Mouse (Mus musculus): ENCODE results near the gene Polr3a.
A peak's percentile ranks its signal among the peaks of the same experiment; 100 is the strongest.

The Polr3a gene

DNA sequence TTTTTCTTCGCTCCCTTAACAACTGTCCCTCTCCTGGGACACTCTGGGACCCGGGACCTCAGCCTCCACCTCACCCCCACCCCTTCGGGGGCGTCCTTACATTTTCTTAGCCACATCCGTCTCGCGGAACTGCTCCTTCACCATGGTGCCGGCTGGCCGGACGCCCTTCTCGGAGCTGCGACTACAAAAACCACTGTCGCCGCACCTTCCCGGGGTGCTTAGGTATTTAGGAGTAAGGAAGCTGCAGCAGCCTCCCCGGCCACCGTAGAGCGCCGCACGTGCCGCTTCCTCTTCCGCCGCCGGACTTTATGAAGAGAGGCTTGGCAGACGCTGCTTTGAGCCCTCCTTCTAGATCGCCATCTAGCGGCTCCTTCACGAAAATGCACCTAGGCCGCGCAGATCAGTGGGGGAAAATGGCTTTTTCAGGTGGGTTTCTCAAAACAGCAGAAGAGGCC lies at the start of gene Polr3a, which contains the start of gene Rps24:
Gene Polr3a (minus strand): TSS at position 286 of the 455 bp plus-strand sequence.
Gene Rps24 (plus strand): TSS at position 353 of the 455 bp plus-strand sequence.
- DNase-seq (ENCODE audit: low spot score): peak; percentile 66

DNA sequence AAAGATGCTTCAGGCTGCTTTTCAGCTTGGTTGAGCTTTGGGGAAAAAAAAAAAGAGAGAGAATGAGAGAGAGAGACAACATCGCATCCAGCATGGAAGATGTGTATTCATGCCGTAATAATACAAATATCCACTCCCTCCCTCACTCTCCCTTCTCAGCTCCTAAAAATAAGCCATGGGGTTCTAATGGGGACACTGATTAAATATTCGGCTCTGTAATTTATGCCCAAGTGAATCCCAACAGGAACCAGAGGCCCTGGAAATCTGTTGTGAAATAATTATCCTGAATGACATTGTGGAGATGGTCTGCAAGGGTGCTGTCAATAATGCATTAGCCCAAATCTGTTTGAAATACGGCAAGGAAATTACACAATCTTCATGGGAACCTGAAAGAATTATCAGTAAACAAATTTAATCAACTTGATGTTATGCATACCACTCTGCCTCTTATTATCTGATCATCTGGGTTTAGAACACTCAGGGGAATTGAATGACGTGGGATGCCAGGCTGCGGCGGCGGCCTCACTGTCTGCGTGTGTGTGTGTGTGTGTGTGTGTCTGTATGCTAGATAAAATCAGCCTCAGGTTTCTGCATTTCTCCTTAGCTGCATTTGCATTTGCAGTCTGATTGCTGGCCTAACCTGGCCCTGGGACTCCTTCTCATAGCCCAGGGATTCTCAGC lies 48.1 kb upstream of the Polr3a start:
- no peak for DNase-seq (ENCODE audit: low spot score)

DNA sequence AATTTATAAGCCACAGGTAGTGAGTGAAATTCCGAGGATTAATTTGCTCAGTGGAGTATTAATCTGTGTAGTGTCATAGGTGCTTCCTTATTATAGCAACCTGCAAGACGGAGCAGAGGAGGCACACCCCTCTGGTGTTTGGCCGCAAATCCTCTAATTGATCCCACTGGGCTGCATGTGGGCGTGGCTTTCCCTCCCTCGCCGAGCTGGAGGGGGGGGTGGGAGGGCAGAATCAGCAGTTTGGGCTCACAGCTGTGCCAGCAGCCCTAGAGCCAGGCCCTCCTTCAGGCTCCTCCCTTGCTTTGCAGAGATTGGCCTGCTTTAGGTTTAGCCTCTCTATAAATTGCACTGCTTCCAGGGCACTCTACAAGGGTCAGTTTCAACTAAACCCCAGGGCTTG lies 43.4 kb upstream of the Polr3a start:
- no peak for DNase-seq (ENCODE audit: low spot score)

DNA sequence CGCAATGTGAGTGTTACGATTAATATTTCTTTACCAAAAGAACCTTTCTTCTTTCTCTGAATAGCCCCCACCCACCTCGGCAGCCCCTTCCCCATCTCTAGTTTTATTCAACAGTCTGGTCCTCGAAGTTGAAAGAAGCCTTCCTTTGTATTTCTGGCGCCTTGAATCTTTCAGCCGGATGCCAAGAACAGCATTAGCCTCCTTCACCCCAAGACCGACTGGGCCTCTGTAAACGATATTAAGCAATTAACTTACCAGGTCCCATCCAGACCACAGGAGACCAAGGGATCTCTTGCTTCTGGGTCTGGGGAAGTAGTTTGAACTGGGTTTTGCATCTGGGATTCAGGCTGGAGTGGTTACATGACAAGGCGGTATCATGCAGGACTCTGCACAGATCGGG lies 39.6 kb upstream of the Polr3a start:
- no peak for DNase-seq (ENCODE audit: low spot score)

DNA sequence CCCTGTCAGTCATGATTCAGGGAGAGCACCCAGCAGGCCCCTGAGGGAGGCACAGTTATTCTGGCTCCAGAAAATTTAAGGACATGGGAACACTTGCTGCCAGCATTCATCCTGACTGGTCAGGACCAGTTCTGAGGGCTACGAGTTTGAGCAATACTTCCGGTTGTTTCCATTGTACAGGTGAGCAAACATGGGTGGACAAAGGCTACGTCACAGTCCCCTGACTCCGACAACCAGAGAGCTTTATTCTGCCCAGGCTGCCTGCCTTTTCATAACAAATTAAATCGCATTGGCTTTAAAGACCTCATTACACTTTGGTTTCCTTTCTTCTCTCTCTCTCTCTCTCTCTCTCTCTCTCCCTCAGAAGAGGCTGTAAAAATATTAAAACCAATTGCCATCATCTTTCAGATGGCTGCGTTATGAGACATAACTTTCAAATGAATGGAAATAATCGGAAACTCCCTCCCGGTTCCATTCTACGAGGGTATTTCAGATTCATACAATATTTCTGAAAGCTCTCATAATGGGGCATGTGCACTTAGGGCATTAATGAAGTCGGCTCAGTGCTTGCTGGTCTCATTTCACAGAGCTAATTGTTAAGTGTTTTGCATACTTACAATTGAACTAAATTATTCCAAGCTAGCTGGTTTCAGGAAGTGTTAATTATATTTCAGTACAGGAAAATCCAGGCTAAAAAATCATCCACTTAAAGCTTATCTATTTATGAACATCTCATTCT lies 39.0 kb upstream of the Polr3a start:
- no peak for DNase-seq (ENCODE audit: low spot score)

DNA sequence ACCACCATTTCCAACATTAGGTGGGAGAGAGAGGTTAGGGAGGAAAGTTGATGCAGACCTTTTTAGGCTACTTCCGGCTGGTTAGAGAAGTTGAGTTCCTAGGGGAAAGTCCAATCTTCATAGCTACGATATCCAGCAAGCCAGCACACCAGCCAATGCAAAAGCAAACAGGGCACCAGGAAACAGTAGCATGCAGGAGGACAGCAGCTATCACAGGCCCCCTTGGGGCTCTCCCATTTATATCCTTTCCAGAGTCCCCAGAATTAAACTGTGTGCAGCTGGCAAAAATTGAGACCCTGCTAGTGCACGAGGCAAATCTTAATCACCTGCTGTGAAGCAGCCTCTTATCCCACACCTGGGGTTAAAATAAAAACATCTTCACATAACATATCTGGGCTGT lies 38.3 kb upstream of the Polr3a start:
- DNase-seq (ENCODE audit: low spot score): no peak

DNA sequence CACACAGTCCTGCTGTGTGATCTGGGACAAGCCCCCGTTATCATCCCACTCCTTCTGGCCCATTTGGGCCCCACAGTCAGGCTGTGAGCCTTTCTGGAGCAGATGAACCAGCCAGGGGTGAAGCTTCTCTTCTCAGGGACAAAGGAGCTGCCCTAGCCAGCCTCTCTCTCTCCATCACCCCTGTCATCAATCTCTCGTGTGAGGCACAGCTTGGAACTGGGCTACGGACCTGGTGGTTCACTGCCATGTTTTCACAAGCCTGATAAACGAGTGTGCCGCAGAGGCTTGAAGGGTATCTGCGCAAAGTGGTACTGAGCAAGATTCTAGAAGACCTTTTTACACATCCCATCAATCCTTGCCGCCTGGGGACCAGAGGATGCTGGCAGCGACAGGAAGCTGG lies 34.7 kb upstream of the Polr3a start:
- DNase-seq (ENCODE audit: low spot score): no peak

DNA sequence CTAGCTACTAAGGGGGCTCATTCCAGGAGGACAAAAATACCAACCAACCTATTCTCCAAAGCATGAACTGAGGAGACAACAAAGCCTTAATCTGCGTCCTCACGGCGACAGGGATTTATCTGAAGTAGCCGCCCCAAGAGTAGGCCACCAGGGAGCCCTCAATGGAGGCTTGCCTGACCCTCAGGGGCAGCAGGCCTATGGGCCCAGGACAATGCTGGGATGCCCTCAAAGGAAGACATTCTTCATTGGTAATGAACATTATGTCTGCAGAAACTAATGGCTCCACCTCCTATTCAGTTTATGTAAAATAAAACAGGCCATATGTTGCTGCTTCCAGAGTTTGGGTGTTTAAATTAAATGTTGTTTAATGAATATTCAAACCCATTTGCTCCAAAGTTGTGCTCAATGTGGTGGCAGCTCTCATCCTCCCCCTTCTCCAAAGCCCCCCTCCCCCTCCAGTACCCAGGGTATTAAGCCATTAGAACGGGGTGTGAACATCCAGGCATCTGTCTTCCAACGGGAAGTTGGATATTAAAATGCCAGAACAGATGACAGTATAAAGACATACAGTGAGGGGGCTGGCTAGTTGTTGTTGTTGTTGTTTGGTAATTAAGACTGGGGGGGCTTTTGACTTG lies 25.8 kb upstream of the Polr3a start:
- DNase-seq (ENCODE audit: low spot score): no peak

DNA sequence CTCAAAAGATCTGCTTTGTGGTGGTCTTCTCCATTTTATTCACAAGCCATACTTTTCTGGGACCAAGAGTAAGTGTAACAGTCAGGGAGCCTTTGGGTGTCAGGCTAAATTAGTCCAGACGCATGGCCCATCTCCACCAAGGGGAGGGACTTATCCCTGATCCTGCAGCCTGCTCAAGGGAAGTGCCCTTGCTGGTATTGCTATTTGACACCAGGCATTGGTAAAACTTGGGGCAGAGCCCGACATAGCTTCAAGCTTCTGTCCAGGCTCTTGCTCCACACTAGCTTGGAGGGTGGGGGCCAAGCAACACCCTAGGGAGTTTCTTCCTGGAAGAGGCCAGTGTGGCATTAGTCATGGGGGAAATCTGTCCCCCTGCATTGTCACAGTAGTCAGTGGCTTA lies 23.8 kb upstream of the Polr3a start:
- DNase-seq (ENCODE audit: low spot score): no peak

DNA sequence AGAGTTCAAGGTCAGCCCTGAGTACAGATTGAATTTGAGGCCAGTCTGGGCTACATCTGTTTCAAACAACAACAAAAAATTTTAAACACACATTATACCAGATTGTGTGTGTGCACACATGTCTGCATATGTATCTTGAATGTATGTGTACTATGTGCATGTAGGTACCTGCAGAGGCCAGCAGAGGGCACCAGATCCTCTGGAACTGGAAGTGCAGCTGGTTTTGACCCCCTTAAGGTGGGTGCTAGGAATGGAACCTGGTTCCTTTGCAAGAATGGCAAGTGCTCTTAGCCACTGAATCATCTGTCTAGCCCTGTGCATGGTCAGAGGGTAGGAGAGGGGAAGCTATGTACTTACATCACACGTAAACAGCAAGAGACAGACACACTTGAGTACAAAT lies 23.4 kb upstream of the Polr3a start:
- no peak for DNase-seq (ENCODE audit: low spot score)

DNA sequence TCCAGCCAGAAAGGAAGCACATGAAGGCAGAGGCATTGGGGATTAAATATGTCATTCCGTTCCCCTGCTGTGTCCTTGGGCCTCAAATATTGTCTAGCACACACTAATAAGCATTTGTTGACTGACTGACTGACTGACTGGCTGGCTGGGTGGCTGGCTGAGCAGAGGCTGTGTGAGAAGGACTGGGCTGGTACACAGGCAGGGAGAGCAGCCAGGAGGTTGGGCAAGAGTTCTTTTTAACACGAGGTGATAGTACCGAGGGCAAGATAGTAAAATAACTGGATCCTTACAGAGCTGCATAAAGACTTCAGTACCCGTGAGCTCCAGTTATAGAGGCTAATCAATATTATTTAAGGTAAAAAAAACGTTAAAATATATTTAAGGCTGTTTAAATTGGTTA lies 22.7 kb upstream of the Polr3a start:
- no peak for DNase-seq (ENCODE audit: low spot score)

DNA sequence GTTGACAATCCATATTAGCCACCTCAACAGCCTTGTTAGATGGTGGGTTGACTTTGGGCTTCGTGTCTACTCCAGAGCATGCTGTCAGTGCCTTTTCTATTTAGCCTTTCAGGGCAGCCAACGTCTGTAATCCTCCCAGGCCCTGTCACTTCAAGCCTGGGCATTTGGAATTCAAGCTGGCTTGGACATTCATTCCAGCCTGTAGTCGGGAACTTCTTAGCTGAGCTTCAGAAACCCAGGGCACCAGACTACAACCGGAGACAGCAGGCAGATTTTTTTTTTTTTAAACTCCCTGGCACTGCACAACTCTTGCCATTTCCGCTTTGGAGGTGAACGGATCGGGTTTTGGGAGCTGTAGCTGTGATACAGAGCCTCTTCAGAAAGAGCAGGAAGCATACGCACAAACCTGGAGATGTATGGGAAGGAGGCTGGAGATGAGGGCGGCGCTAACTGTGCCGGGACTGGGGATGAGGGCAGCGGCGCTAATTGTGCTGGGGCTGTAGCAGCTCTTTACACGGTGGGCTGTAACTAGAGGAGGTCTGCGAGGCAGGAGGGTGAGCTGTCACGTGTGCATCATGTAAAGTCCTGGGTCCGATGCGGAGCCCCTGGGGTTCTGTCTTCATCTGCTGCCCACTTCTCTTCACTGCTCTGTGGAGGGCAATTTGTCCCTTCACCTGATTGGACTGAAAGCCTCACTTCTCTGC lies 21.4 kb upstream of the Polr3a start:
- DNase-seq (ENCODE audit: low spot score): no peak

DNA sequence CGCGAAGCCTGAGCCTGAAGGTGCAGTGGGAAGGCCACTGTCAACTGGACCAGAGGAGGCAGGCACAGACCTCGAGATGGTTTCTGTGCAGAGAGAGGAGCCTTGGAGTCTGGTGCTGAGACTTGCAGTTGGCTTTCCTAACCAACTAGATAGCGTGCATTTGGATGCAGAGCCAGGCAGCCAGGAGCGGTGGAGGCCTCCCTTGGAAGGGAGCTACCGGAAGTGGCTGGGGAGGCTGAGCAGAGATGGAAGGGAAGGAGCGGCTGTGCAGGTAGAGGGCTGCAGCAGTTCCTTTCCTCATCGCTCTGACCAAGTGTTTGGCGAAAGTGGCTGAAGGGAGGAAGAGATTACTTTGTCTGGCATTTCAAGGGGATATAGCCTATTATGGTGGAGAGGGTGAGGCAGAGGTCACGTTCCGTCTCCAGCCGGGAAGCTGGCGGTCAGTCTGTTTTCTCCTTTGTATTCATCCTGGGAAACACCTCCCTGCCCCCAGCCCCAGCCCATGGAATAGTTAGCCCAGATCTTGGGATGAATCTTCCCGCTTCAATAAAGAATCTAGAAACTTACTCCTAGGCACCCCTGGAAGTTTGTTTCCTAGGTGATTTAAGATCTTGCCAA lies 20.7 kb upstream of the Polr3a start:
- no peak for DNase-seq (ENCODE audit: low spot score)

DNA sequence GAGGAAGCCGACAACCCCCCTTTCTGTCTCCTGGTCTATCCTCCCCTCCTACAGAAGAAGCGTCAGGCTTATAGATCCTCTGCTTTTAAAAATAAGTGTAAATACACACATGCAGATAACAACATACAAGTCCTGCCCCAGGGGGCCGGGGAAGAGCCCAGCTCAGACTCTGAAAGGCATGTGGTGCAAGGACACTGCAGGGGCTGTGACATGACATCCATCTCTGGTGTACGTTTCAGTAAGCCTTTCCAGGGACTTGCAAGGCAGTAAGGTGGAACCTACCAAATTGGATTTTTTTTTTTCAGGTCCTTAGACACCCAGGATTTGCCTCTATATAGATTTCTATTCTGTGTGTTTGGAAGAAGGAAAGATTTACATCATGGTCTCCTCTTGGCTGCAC lies 14.4 kb upstream of the Polr3a start:
- no peak for DNase-seq (ENCODE audit: low spot score)

DNA sequence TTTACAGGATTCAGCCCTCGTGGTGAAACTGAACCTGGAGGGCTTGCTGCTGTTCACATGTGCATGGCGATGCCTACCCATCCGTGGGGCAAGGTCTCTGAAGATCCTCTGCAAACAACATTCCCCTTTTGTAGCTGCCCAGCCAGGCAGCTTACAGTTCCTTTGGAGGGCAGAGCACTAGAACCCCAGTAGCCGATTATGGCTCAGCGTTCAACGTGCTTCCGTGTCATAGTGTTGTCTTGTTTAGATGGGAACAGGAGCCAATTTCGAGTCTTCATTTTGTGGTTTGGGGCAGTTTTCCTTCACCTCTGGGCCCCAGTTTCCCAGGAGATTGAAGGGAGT lies 14.0 kb upstream of the Polr3a start:
- DNase-seq (ENCODE audit: low spot score): no peak

DNA sequence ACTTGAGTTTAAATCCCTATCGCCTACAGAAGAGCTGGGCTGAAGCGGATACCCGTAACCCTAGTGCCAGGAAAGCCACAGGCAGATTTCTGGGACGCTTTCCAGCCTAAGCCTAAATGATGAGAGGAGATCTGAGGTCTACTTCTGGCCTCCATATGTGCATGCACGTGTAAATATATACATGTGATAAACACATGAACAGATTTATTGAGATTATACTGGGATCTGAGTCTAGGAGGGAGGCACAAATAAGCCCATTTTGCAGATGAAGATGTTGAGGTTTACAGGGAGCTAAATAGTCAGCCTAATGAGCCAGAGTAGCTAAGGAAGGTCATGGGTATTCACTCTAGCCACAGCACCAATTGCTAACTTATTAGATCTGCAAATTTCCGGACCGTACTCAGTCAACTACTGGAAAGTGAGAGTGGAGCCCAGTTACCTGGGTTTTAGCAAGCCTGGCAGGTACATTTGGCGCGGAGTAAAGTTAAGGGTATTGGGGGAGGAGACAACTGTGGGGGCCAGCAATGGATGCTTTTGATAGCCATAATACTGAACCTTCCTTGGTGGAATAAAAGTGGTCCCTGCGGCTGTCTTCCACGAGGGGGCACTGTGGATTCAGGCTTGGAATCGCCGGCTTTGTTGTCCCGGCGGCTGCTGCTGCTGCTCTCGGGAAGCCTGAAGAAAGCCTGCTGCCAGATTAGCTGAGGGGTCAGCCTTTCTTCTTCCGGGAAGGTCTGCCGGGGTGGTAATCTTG lies 13.4 kb upstream of the Polr3a start:
- DNase-seq (ENCODE audit: low spot score): peak; percentile 62

DNA sequence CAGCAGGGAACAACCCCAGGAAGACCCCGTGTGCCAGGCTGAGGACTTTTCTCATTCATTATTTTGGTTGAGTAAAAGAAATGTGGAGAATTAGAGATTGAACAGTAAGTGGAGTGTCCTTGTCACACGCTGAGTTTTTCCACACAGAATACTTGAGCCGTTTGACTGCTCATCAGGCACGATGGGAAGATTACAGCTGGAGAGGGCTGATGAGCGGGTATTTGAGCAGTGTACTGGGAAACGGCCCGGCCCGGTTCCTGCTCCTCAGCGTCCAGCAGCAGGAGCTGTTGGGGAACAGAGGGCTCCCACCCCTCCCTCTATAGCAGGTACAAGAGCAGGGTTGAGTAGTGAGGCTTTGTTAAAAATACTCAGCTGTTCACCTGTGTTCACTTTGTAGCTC lies 12.6 kb upstream of the Polr3a start:
- no peak for DNase-seq (ENCODE audit: low spot score)

DNA sequence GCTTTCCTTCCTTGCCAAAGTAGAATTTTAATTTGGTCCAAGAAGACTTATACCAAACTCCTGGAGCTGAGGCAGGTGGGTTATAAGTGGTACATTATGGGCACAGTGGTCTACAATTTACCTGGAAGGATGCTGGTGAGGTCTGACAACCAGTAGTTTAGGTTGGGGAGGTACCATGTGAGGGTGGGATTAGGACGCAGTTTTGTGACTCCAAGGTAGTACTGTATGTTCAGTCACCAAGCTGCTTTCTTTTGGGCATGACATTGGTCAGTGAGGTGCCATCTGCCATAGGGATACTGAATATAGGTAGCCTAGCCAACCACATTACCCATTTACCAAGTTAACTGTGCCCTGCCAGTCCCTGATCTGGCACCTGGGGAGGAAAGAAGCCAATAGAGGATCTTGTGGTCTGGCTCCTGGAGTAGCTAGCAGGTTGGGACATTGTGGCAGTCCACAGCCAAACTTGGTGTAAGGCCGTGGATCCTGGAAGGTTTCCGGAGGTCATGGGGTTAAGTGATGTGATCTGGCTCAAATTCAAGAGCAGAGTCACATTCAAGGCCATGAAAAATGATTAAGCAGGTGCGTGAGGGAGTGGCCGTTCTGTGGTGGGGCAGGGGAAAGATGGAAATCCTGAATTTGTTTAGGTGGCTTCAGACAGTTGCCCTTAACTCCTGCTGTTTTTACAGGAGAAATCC lies 11.8 kb upstream of the Polr3a start:
- DNase-seq (ENCODE audit: low spot score): no peak

DNA sequence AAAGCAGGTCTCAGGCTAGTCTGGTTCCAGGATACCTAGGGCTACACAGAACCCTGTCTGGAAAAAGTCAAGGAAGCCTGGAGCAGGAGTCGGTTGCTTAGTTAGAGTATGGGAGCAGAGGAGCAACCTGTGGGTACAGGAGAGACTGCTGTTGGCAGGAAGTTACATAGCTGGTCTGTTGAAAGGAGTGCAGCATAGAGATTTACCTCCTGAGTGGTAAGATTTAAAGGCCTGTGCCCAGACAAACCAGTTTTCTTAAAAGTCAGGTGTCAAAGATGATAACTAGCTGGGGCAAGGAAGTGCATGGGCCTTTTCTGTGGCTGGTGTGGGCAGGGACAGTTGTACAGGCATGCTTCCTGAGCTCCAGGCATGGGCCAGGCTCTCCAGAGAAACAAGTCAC lies 10.6 kb upstream of the Polr3a start:
- no peak for DNase-seq (ENCODE audit: low spot score)

DNA sequence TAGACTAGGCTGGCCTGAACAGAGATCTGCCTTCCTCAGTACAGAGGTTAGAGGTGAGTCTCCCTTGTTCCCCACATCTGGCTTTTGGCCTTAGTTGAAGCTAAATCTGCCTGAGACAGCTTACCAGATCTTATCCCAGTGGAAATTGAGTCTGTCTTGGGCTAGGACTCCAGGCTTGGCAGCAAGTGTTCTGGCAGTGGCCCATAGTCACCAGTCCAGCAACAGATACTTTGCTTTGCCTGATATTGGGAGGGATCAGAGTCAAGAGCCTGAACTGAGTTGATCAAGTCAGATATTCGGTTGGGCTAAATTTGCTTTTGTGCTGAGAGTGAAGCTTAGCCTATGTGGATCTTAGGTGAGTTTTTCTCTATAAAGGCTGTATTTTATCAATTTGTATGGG lies 9.6 kb upstream of the Polr3a start:
- no peak for DNase-seq (ENCODE audit: low spot score)

DNA sequence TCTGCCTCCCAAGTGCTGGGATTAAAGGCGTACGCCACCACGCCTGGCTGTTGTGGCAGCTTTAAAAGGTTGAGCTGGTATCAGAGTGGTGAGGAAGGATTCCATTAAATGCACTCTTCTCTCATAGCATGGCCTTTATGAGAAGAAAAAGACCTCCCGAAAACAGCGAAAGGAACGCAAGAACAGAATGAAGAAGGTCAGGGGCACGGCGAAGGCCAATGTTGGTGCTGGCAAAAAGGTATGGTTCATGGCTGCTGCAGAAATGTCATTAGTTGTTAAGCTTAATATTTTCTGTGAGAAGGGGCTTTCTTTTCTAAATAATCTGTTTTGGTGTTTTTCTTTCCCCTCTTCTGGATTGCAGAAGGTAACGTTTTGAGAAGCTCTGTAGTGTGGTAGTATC lies 6.4 kb upstream of the Polr3a start:
- no peak for DNase-seq (ENCODE audit: low spot score)
